Mouse (Mus musculus): Measurements from ENCODE around the gene Aanat.

DNA sequence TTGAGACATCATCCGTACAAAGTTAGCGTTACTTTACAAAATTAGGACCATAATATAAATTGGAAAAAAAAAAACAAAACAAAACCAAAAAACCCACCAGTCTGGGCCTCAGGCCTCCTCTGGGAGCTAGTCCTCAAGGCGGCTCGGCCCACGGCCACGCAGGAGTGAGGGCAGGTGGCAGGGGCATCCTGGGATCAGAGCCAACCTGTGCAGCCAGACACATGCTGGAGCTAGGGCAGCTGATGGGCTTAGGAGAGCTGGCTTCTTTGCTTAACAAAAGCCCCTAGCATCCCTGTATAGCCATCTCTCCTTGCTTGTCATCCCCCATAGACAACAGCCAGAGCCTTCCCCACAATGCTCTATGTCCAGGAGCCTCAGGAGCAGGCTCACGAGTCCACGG, 12.0 kb downstream of the Aanat start:
- TF ChIP-seq TAL1 (IDR thresholded peaks at IDR 0.05; ENCODE audit: low read length) (no peak), GATA1 (IDR thresholded peaks at IDR 0.05; ENCODE audit: low read length) (no peak)

All from erythroblast, embryonic 14.5 days (primary cell).